Mouse (Mus musculus) heart, embryonic 14.5 days (tissue): ENCODE results near the gene Rars2. TPM values are rescaled to one million over a fixed set of nuclear protein-coding genes. Genes with fewer than 3 reads are reported as not detected.

ENCODE experiments used
- ATAC-seq: fragments of 200-750 bp; cut with Nextera tagmentation; 2 replicates; pipeline ENCODE4 v1.8.0; 2017; ENCODE audit warnings: low read depth, moderate TSS enrichment; ENCODE audit not compliant: insufficient number of reproducible peaks, insufficient read depth, low FRiP score
- H3K27ac ChIP-seq, 2 experiments: fragments of 200-500 bp in 1 of 2; fragments of 300-500 bp in 1 of 2; sonication (generic) in 1 of 2; replicated peaks in 1 of 2; 2 replicates each; pipeline ENCODE4 v1.5.1; 2012 to 2014; ENCODE audit warnings: low read depth in 2 of 2, low read length in 2 of 2, control low read depth in 1 of 2, mild to moderate bottlenecking in 1 of 2, mixed read lengths in 1 of 2; ENCODE audit not compliant: control insufficient read depth in 1 of 2, insufficient read depth in 1 of 2
- H3K27me3 ChIP-seq: fragments of 300-500 bp; sonication (generic); 2 replicates; pipeline ENCODE4 v1.6.1; 2014; ENCODE audit warnings: mild to moderate bottlenecking, low read length, control low read depth; ENCODE audit not compliant: control insufficient read depth, insufficient read depth
- H3K36me3 ChIP-seq: fragments of 300-500 bp; sonication (generic); 2 replicates; pipeline ENCODE4 v1.6.1; 2014; ENCODE audit warnings: mild to moderate bottlenecking, control low read depth, low read length, mixed read lengths; ENCODE audit not compliant: control insufficient read depth, insufficient read depth
- H3K4me1 ChIP-seq, 2 experiments: fragments of 200-500 bp in 1 of 2; fragments of 300-500 bp in 1 of 2; sonication (generic) in 1 of 2; 2 replicates each; pipeline ENCODE4 v1.6.1; 2012 to 2014; ENCODE audit warnings: low read length in 2 of 2, control low read depth in 1 of 2, mixed read lengths in 1 of 2; ENCODE audit not compliant: control insufficient read depth in 2 of 2, insufficient read depth in 2 of 2
- H3K4me2 ChIP-seq: fragments of 300-500 bp; sonication (generic); 2 replicates; pipeline ENCODE4 v1.6.1; 2014; ENCODE audit warnings: mild to moderate bottlenecking, low read length
- H3K4me3 ChIP-seq, 2 experiments: fragments of 200-500 bp in 1 of 2; fragments of 300-500 bp in 1 of 2; sonication (generic) in 1 of 2; 2 replicates each; pipeline ENCODE4 v1.5.1; 2012 to 2014; ENCODE audit warnings: low read length in 2 of 2, mild to moderate bottlenecking in 2 of 2, control low read depth in 1 of 2, low read depth in 1 of 2, moderate library complexity in 1 of 2; ENCODE audit not compliant: control insufficient read depth in 1 of 2, insufficient read depth in 1 of 2
- H3K9ac ChIP-seq: fragments of 300-500 bp; sonication (generic); 2 replicates; pipeline ENCODE4 v1.6.1; 2014; ENCODE audit warnings: mild to moderate bottlenecking, low read length
- H3K9me3 ChIP-seq: fragments of 300-500 bp; sonication (generic); 2 replicates; pipeline ENCODE4 v1.6.1; 2016; ENCODE audit warnings: low read length, control low read depth; ENCODE audit not compliant: control insufficient read depth
- WGBS: fragments of 180-500 bp; shearing (Covaris S2); extraction: QIAGEN DNeasy Blood & Tissue Kit; methylation state at CpG from one replicate; pipeline ENCODE4 v1.1.7; 2014; 5-methylcytosine and 5-hydroxymethylcytosine counted together
- polyA plus RNA-seq: library from polyadenylated mRNA; unstranded; fragments of >200 nt; fragmentation: Nextera tagmentation; extraction: Ambion mirVana; gene quantifications from 2 replicates; pipeline ENCODE4 v1.2.1, GENCODE M21; 2014

Gene Rars2
- polyA plus RNA-seq, 1 experiment from 2014 or later, result 47.3 TPM

GRCm38 (mm10) chr4:34708127-34708526 is 93.4 kb downstream of the Rars2 start:
- H3K4me1 ChIP-seq, result no peaks in the 10 kb centered on the region
- no peaks in the 10 kb centered on the region for H3K27me3 ChIP-seq
- ATAC-seq, result no peak
- no peaks in the 10 kb centered on the region for H3K9me3 ChIP-seq
- no peak overlapping the region for H3K4me2 ChIP-seq
- no peak overlapping the region for H3K27ac ChIP-seq
- H3K4me3 ChIP-seq, result no peak overlapping the region
- H3K36me3 ChIP-seq, result no peaks in the 10 kb centered on the region
- WGBS, result 59% methylated on average over 3 of the region's 3 CpGs
- no peak overlapping the region for H3K9ac ChIP-seq

Other genes with a start within 250 kb of the Rars2 start
- gene Akirin2, start 64.0 kb upstream of the Rars2 start, polyA plus RNA-seq, result 44.6 and 45.1 TPM in 2 replicates
- 70.6 and 75.6 TPM in 2 replicates for gene Orc3, start within 50 bp of the Rars2 start, polyA plus RNA-seq
- gene Slc35a1, start 72.5 kb downstream of the Rars2 start, polyA plus RNA-seq, result 47.9 and 55.7 TPM in 2 replicates
- 0.38 TPM in 1 of 2 replicates, not detected in the other for gene Cfap206, start 115.2 kb downstream of the Rars2 start, polyA plus RNA-seq
- not detected in 2 replicates for gene Gm136, start 141.3 kb downstream of the Rars2 start, polyA plus RNA-seq
- gene Smim8, start 163.5 kb downstream of the Rars2 start, polyA plus RNA-seq, result 68.0 and 84.5 TPM in 2 replicates